Mouse (Mus musculus): ENCODE results near the gene Sirt1. TPM values are rescaled to one million over a fixed set of nuclear protein-coding genes. Genes with fewer than 3 reads are reported as not detected.
A peak's percentile ranks its signal among the peaks of the same experiment; 100 is the strongest.

Gene Sirt1
- polyA plus RNA-seq, 1 experiment from 2014 or later = 7.9 TPM

DNA sequence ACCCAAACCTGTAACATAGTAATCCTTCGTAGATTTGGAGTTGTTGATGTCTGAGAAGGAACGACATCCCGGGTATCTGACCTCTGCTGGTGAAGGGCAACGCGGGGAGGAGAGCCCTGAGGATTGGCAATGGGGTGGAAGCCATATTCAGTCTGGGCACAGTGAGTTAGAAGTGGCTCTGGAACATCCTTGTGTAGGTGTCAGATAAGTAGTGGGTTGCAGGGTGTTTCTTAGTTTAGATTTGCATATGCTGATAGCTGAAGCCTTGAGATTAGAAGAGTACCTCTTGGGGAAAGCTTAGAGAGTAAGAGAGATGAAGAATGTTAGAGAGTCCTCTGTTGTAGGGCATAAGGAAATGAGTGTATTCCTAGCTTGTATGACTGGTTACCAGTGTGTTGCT, 108.6 kb downstream of the Sirt1 start:
- no peak overlapping the region for H3K4me3 ChIP-seq (ENCODE audit: low read depth, low read length)
- H3K4me1 ChIP-seq (replicated peaks; ENCODE audit: control insufficient read depth, insufficient read depth, low read length) = peaks cover 9% of the 10 kb centered on the region
- 78% methylated on average over 5 of the region's 5 CpGs for WGBS
- peaks cover 11% of the 10 kb centered on the region for H3K36me3 ChIP-seq (ENCODE audit: control insufficient read depth, insufficient read depth, low read length)
- ATAC-seq (replicated peaks; ENCODE audit: low FRiP score) (peak; percentile 82), DNase-seq (ENCODE audit: low spot score) (no peak)
- H3K27ac ChIP-seq (ENCODE audit: low read depth, low read length) = peak overlapping the region; percentile 70
- no peak overlapping the region for H3K9ac ChIP-seq (ENCODE audit: low read depth, low read length)
- peak overlapping the region; percentile 19 for H3K4me2 ChIP-seq
- H3K9me3 ChIP-seq (ENCODE audit: control insufficient read depth, low read length) = no peaks in the 10 kb centered on the region
- H3K27me3 ChIP-seq (replicated peaks; ENCODE audit: control insufficient read depth, insufficient read depth, low read length) = no peaks in the 10 kb centered on the region

DNA sequence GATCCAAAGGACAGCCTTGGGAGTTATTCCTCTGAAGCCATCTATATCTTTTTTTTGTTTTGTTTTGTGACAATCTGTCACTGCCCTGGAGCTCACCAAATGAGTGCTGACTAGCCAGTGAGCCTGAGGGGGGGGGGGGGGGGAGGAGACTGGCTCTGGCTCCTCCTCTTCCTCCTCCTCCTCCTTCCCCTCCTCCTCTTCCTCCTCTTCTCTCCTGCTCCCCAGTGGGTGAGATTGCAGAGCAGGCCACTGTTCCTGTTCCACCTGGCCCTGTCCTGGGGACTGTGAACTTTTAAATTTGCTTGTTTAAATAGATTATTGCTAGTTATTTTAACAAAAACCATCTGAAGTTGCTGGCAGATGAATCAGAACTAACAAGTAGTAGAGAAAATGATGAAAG, 109.1 kb downstream of the Sirt1 start:
- Histone ChIP-seq H3K4me1 (replicated peaks; ENCODE audit: control insufficient read depth, insufficient read depth, low read length) (peaks cover 5% of the 10 kb centered on the region), H3K27ac (ENCODE audit: low read depth, low read length) (peak overlapping the region; percentile 70), H3K27me3 (replicated peaks; ENCODE audit: control insufficient read depth, insufficient read depth, low read length) (no peaks in the 10 kb centered on the region), H3K9ac (ENCODE audit: low read depth, low read length) (no peak overlapping the region), H3K4me2 (peak overlapping the region; percentile 19), H3K4me3 (ENCODE audit: low read depth, low read length) (no peak overlapping the region), H3K36me3 (ENCODE audit: control insufficient read depth, insufficient read depth, low read length) (peaks cover 11% of the 10 kb centered on the region), H3K9me3 (ENCODE audit: control insufficient read depth, low read length) (no peaks in the 10 kb centered on the region)
- no peak for DNase-seq (ENCODE audit: low spot score)
- ATAC-seq (replicated peaks; ENCODE audit: low FRiP score) = peak; percentile 70

Other genes starting within 250 kb of the Sirt1 start
- gene Mypn, start 177.8 kb downstream of the Sirt1 start, polyA plus RNA-seq (2014; fragmentation: Nextera tagmentation; extraction: Ambion mirVana) = 0.16 and 0.30 TPM in 2 replicates
- 46.1 and 48.8 TPM in 2 replicates for gene Herc4, start 137.9 kb downstream of the Sirt1 start, polyA plus RNA-seq (2014; fragmentation: Nextera tagmentation; extraction: Ambion mirVana)
- 18.7 and 19.5 TPM in 2 replicates for gene Dnajc12, start 739 bp upstream of the Sirt1 start, polyA plus RNA-seq (2014; fragmentation: Nextera tagmentation; extraction: Ambion mirVana)
- gene Gm7075, start 40.1 kb upstream of the Sirt1 start, polyA plus RNA-seq (2014; fragmentation: Nextera tagmentation; extraction: Ambion mirVana) = not detected in 2 replicates
- 0.30 and 0.40 TPM in 2 replicates for gene Ctnna3, start 48.4 kb upstream of the Sirt1 start, polyA plus RNA-seq (2014; fragmentation: Nextera tagmentation; extraction: Ambion mirVana)